Mouse (Mus musculus) megakaryocyte-erythroid progenitor cell, adult 5-6 weeks (primary cell): ENCODE measurements around the gene Pank4. TPM values are rescaled to one million over a fixed set of nuclear protein-coding genes. Genes with fewer than 3 reads are reported as not detected.

Experiments used
- total RNA-seq, 2 experiments: library from RNA; stranded (forward) in 1 of 2; stranded (reverse) in 1 of 2; fragments of 200-1000, 215-1000 nt in 1 of 2; fragments of >200 nt in 1 of 2; fragmentation: Nextera tagmentation in 1 of 2; gene quantifications; 2 replicates each; pipeline ENCODE4 v1.2.3; 2014 to 2017

Gene Pank4
- total RNA-seq, 2 experiments from 2014 or later: 35.9 to 97.3 TPM

Other genes starting within 250 kb of the Pank4 start
- gene Ttc34, start 126.7 kb upstream of the Pank4 start, total RNA-seq (2014; fragmentation: Nextera tagmentation): not detected in 2 replicates
- gene Ttc34, start 126.7 kb upstream of the Pank4 start, total RNA-seq (2017): not detected in 2 replicates
- 5.5 TPM in 1 of 2 replicates, not detected in the other for gene Mmel1, start 94.5 kb upstream of the Pank4 start, total RNA-seq (2014; fragmentation: Nextera tagmentation)
- gene Mmel1, start 94.5 kb upstream of the Pank4 start, total RNA-seq (2017): 0.46 and 0.94 TPM in 2 replicates
- gene Fam213b, start 65.0 kb upstream of the Pank4 start, total RNA-seq (2014; fragmentation: Nextera tagmentation): 1.6 TPM in 1 of 2 replicates, not detected in the other
- 0.94 and 1.1 TPM in 2 replicates for gene Fam213b, start 65.0 kb upstream of the Pank4 start, total RNA-seq (2017)
- gene Tnfrsf14, start 35.6 kb upstream of the Pank4 start, total RNA-seq (2014; fragmentation: Nextera tagmentation): 133 and 270 TPM in 2 replicates
- 78.8 and 149 TPM in 2 replicates for gene Tnfrsf14, start 35.6 kb upstream of the Pank4 start, total RNA-seq (2017)
- gene Hes5, start 3.2 kb upstream of the Pank4 start, total RNA-seq (2014; fragmentation: Nextera tagmentation): not detected in 2 replicates
- not detected in 2 replicates for gene Hes5, start 3.2 kb upstream of the Pank4 start, total RNA-seq (2017)
- gene Plch2, start 92.7 kb downstream of the Pank4 start, total RNA-seq (2014; fragmentation: Nextera tagmentation): 0.33 and 3.2 TPM in 2 replicates
- not detected in 2 replicates for gene Plch2, start 92.7 kb downstream of the Pank4 start, total RNA-seq (2017)
- 8.1 and 9.0 TPM in 2 replicates for gene Pex10, start 102.9 kb downstream of the Pank4 start, total RNA-seq (2014; fragmentation: Nextera tagmentation)
- 5.8 and 6.4 TPM in 2 replicates for gene Pex10, start 102.9 kb downstream of the Pank4 start, total RNA-seq (2017)
- 105 and 108 TPM in 2 replicates for gene Rer1, start 122.3 kb downstream of the Pank4 start, total RNA-seq (2014; fragmentation: Nextera tagmentation)
- gene Rer1, start 122.3 kb downstream of the Pank4 start, total RNA-seq (2017): 97.8 and 135 TPM in 2 replicates
- gene Morn1, start 122.5 kb downstream of the Pank4 start, total RNA-seq (2014; fragmentation: Nextera tagmentation): 3.8 and 7.6 TPM in 2 replicates
- 1.6 and 1.8 TPM in 2 replicates for gene Morn1, start 122.5 kb downstream of the Pank4 start, total RNA-seq (2017)